Mouse (Mus musculus): ENCODE data around the gene Mad1l1.
"Not testable (repeated sequence)": the region's sequence is repeated elsewhere in the genome, so short reads cannot be mapped to it uniquely, and the experiment has no call there.

Mad1l1 gene

GRCm38 (mm10) chr5:140321042-140321755 lies at the start of gene Mad1l1, which contains the start of gene Nudt1:
Gene Mad1l1, minus strand, starts transcription at chr5:140321552.
Gene Nudt1, plus strand, starts transcription at chr5:140321656.
- peak; percentile 94 for DNase-seq (ENCODE audit: low spot score)

GRCm38 (mm10) chr5:140370446-140371254 lies 49.3 kb upstream of the Mad1l1 start:
- no peak for DNase-seq (ENCODE audit: low spot score)

- DNase-seq (ENCODE audit: low spot score), result no peak
Observed at GRCm38 (mm10) chr5:140369466-140369865, 48.1 kb upstream of the Mad1l1 start.

- no peak for DNase-seq (ENCODE audit: low spot score)
Observed at GRCm38 (mm10) chr5:140368926-140369325, 47.6 kb upstream of the Mad1l1 start.

GRCm38 (mm10) chr5:140368126-140368525 lies 46.8 kb upstream of the Mad1l1 start:
- not testable (repeated sequence) for DNase-seq (ENCODE audit: low spot score)

GRCm38 (mm10) chr5:140364415-140364814 lies 43.1 kb upstream of the Mad1l1 start:
- no peak for DNase-seq (ENCODE audit: low spot score)

GRCm38 (mm10) chr5:140359930-140360674 lies 38.8 kb upstream of the Mad1l1 start:
- no peak for DNase-seq (ENCODE audit: low spot score)

- DNase-seq (ENCODE audit: low spot score), result no peak
Observed at GRCm38 (mm10) chr5:140357466-140357865, 36.1 kb upstream of the Mad1l1 start.

GRCm38 (mm10) chr5:140355934-140356333 lies 34.6 kb upstream of the Mad1l1 start:
- no peak for DNase-seq (ENCODE audit: low spot score)

- DNase-seq (ENCODE audit: low spot score), result no peak
Observed at GRCm38 (mm10) chr5:140352352-140352751, 31.0 kb upstream of the Mad1l1 start.

- DNase-seq (ENCODE audit: low spot score), result no peak
Observed at GRCm38 (mm10) chr5:140350731-140351497, 29.6 kb upstream of the Mad1l1 start.

- no peak for DNase-seq (ENCODE audit: low spot score)
Observed at GRCm38 (mm10) chr5:140349882-140350281, 28.5 kb upstream of the Mad1l1 start.

- no peak for DNase-seq (ENCODE audit: low spot score)
Observed at GRCm38 (mm10) chr5:140346050-140346449, 24.7 kb upstream of the Mad1l1 start.

- no peak for DNase-seq (ENCODE audit: low spot score)
Observed at GRCm38 (mm10) chr5:140345244-140345643, 23.9 kb upstream of the Mad1l1 start.

- DNase-seq (ENCODE audit: low spot score), result no peak
Observed at GRCm38 (mm10) chr5:140342880-140343279, 21.5 kb upstream of the Mad1l1 start.

GRCm38 (mm10) chr5:140339836-140340235 lies 18.5 kb upstream of the Mad1l1 start:
- DNase-seq (ENCODE audit: low spot score), result no peak

- DNase-seq (ENCODE audit: low spot score), result no peak
Observed at GRCm38 (mm10) chr5:140338779-140339178, 17.4 kb upstream of the Mad1l1 start.

GRCm38 (mm10) chr5:140336680-140337079 lies 15.3 kb upstream of the Mad1l1 start:
- peak; percentile 22 for DNase-seq (ENCODE audit: low spot score)

GRCm38 (mm10) chr5:140333631-140334030 lies 12.3 kb upstream of the Mad1l1 start:
- DNase-seq (ENCODE audit: low spot score), result no peak

GRCm38 (mm10) chr5:140332519-140332918 lies 11.2 kb upstream of the Mad1l1 start:
- no peak for DNase-seq (ENCODE audit: low spot score)

GRCm38 (mm10) chr5:140331615-140332512 lies 10.5 kb upstream of the Mad1l1 start, which contains the start of gene Mrm2:
Gene Mrm2, minus strand, starts transcription at chr5:140331898.
- peak; percentile 78 for DNase-seq (ENCODE audit: low spot score)
